Mouse (Mus musculus) heart, postnatal 10 days (tissue): Measurements from ENCODE around the gene Acads. TPM values are rescaled to one million over a fixed set of nuclear protein-coding genes. Genes with fewer than 3 reads are reported as not detected.
A peak's percentile ranks its signal among the peaks of the same experiment; 100 is the strongest.
"Not testable (repeated sequence)": the region's sequence is repeated elsewhere in the genome, so short reads cannot be mapped to it uniquely, and the experiment has no call there.

Experiments
- DNase-seq, 2 experiments: peaks; one replicate each; pipeline ENCODE4 v3.0.0; 2021
- intact Hi-C: fragments of 180-260 bp; cut with DNase I; formaldehyde crosslinking; loops from one replicate; pipeline ENCODE4 v1.15.1; 2025
- total RNA-seq, 2 experiments: library from RNA; stranded (reverse); gene quantifications; 2 replicates each; pipeline ENCODE4 v1.2.3; 2021

Gene Acads
- total RNA-seq, 2 experiments from 2014 or later = 198 to 202 TPM

DNA sequence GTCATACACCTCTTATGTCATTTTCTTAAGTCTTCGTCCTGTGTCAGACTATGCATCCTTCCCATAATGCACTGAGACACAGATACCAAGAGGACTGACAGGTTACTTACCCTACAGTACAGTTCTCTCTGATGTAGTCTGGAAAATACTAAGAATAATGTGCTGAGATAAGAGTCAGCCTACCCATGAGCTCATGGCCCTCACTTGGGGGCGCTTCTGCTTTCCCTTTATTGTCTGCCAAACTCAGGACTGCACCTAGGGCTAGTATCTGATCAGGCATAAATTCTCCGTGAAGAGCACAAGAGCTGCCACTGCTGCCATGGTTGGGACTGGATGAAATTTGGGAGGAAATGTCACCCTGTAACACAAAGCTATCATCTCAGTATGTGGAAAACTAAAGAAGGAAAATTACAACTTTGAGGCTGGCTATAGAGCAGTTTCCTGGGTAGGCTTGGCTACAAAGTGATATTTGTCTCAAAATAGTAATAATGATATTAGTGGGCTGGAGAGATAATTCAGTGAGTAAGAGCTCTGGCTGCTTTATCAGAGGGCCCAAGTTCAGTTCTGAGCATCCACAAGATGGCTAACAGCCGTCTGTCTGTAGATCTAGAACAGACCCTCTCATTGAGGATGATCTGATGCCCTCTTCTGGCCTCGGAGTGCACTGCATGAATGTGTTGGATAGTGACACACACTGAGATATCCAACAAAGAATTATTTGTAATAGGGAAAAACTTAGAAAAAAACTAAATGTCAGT is 42.8 kb downstream of the Acads start:
- peak; percentile 76 to 85 for DNase-seq
- intact Hi-C loops = loop anchor here (1.0 to 5.0 kb wide), 3 partner anchors 44 to 97 kb away; partner anchors contain the start of gene Sppl3

GRCm38 (mm10) chr5:115074749-115075148 is 44.4 kb downstream of the Acads start:
- no peak for DNase-seq
- intact Hi-C loops = loop anchor here (5.0 kb wide), 1 partner anchor 42 kb away; no protein-coding TSS in a partner anchor

DNA sequence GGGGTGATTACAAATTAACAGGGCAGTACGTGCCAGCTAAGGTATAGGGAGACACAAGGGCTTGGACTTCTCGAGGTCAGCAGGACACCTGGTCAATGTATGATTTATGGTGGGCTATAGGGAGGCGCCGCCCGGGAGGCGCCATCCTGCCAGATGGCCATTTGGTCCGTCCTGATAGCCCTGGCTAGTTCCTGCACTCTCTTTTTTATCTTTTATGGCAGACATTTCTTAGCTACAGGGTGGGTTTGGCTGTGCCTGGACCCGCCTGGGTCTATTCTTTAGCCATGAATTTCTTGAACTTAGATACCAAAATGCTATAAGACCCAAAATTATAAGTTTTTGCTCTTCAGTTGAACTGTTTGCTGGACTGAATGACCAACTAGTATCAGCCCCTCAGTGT is 45.8 kb downstream of the Acads start:
- intact Hi-C loops, DNase-seq: not testable (repeated sequence)

GRCm38 (mm10) chr5:115072143-115072542 is 47.0 kb downstream of the Acads start:
- DNase-seq = peak; percentile 37 to 40
- intact Hi-C loops = no loop called here

GRCm38 (mm10) chr5:115071096-115071901 is 47.8 kb downstream of the Acads start:
- intact Hi-C loops = no loop called here
- no peak for DNase-seq

GRCm38 (mm10) chr5:115070457-115070856 is 48.7 kb downstream of the Acads start:
- intact Hi-C loops = no loop called here
- no peak for DNase-seq

DNA sequence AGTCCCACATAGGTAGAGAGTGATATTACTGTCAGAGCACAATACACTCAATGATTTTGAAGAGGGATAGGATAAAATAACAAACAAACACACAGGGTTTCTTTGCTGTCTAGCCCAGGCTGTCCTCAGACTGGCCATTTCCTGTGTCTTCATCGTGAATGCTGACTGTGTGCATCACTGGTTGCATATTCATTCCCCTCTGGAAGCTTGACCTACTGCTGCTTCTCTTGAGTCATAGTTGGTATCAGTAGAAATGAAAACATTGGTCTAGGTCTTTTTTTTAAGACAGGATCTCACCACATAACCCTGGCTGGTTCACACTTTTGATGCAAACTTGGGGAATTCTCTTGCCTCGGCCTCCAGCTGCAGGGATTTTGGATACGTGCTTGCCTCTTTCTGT is 49.5 kb downstream of the Acads start:
- DNase-seq = no peak
- intact Hi-C loops = no loop called here

DNA sequence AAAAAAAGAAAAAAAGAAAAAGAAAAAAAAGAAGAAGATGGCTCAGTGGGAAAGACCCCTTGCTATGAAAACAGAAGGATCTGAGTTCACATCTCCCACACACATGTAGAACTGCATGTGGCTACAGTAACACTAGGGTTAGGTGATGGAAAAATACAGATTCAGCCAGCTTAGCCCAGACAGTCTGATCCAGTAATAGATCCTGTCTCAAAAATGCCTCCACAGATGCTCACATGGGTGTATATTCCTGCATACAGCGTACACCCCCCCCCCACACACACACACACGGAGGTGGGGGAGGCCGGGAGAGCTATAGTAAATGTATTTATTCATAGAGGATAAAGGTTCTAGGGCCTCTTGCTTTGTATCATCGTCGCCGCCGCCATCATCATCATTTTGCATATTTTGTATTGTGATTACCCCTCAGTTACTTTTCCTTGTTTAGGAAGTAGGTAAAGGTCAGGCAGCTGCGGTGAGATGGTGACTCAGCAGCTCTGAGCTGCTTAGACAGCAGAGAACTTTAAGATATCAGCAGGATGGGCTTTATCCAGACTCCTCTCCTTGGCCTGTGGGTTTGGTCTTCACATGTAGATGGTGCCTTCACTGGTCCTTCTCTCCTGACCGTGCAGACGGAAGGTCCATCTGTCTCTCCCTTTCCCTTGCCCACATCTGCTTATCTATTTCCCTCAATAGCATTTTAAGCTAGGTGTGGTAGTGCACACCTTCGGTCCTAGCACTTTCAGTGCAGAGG is 50.3 kb downstream of the Acads start:
- DNase-seq = no peak
- intact Hi-C loops = no loop called here

DNA sequence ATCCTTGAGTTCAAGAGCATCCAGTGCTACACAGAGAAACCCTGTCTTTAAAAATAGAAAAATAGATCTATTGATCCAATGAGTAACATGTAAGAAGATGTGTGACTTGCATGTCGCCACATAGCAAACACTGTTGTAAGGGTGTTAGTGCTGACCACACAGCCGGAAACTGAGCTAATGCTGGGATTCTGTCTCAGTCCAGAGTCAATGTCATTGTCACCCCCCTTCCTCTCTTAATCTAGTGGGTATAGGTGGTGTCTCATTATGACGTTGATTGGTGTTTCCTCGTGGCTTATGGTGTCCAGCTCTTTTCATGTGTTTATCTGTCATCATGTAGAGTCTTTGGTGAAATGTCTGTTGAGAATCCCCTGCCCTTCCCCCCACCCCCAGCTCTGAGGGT is 52.9 kb downstream of the Acads start:
- DNase-seq = no peak
- intact Hi-C loops = no loop called here

GRCm38 (mm10) chr5:115063391-115063790 is 55.8 kb downstream of the Acads start:
- no peak for DNase-seq
- intact Hi-C loops = no loop called here

GRCm38 (mm10) chr5:115062566-115062965 is 56.6 kb downstream of the Acads start:
- intact Hi-C loops = no loop called here
- no peak for DNase-seq

GRCm38 (mm10) chr5:115060977-115061376 is 58.2 kb downstream of the Acads start:
- intact Hi-C loops = no loop called here
- no peak for DNase-seq

Other genes starting within 250 kb of the Acads start
- gene Oasl2, start 222.4 kb downstream of the Acads start, total RNA-seq = 1 to 10 TPM; 2.2 to 3.7 TPM
- under 1 TPM; 0.40 to 0.50 TPM for gene Oasl1, start 196.1 kb downstream of the Acads start, total RNA-seq
- gene 2210016L21Rik, start 177.2 kb downstream of the Acads start, total RNA-seq = 10 to 100 TPM; 27.1 to 30.3 TPM
- not detected for gene Hnf1a, start 148.3 kb downstream of the Acads start, total RNA-seq
- 10 to 100 TPM; 51.9 to 56.5 TPM for gene Sppl3, start 108.2 kb downstream of the Acads start, total RNA-seq
- gene Gm10401, start 21.1 kb downstream of the Acads start, total RNA-seq = not detected
- 10 to 100 TPM; 23.8 TPM for gene Unc119b, start 15.6 kb upstream of the Acads start, total RNA-seq
- gene Mlec, start 38.8 kb upstream of the Acads start, total RNA-seq = 10 to 100 TPM; 72.9 to 85.0 TPM
- gene Cabp1, start 75.0 kb upstream of the Acads start, total RNA-seq = 1 to 10 TPM; 6.4 to 6.6 TPM
- gene Pop5, start 116.5 kb upstream of the Acads start, total RNA-seq = 10 to 100 TPM; 28.9 to 30.8 TPM
- gene Rnf10, start 153.6 kb upstream of the Acads start, total RNA-seq = 100 to 1,000 TPM; 296 to 317 TPM
- gene Coq5, start 160.3 kb upstream of the Acads start, total RNA-seq = 100 to 1,000 TPM; 131 to 134 TPM
- 100 to 1,000 TPM; 183 to 245 TPM for gene Dynll1, start 181.7 kb upstream of the Acads start, total RNA-seq
- gene Srsf9, start 207.8 kb upstream of the Acads start, total RNA-seq = 10 to 100 TPM; 35.5 to 39.1 TPM
- 10 to 100 TPM; 16.7 to 18.2 TPM for gene Gatc, start 221.8 kb upstream of the Acads start, total RNA-seq
- gene Triap1, start 221.9 kb upstream of the Acads start, total RNA-seq = 10 to 100 TPM; 23.2 to 24.3 TPM
- 100 to 1,000 TPM; 464 to 577 TPM for gene Cox6a1, start 229.6 kb upstream of the Acads start, total RNA-seq